Mouse (Mus musculus) 3134 (cell line): ENCODE data around the gene Lsm12.

Experiments
- DNase-seq: peaks from one replicate; pipeline ENCODE4 v3.0.0-alpha.2; 2011; ENCODE audit warnings: low spot score; ENCODE audit not compliant: insufficient read length; ENCODE audit errors: extremely low read depth

Lsm12 gene

GRCm38 (mm10) chr11:102217396-102217795 lies 32.3 kb upstream of the Lsm12 start:
- DNase-seq: peak; percentile 66

GRCm38 (mm10) chr11:102216886-102217240 lies 31.8 kb upstream of the Lsm12 start:
- no peak for DNase-seq

GRCm38 (mm10) chr11:102216056-102216885 lies 31.2 kb upstream of the Lsm12 start:
- DNase-seq: peak; percentile 77

- no peak for DNase-seq
Measured at GRCm38 (mm10) chr11:102215511-102215910, 30.4 kb upstream of the Lsm12 start.

GRCm38 (mm10) chr11:102214430-102215156 lies 29.5 kb upstream of the Lsm12 start:
- DNase-seq: no peak

GRCm38 (mm10) chr11:102211936-102212341 lies 26.8 kb upstream of the Lsm12 start:
- no peak for DNase-seq

- no peak for DNase-seq
Measured at GRCm38 (mm10) chr11:102211011-102211410, 25.9 kb upstream of the Lsm12 start.

- no peak for DNase-seq
Measured at GRCm38 (mm10) chr11:102210185-102210584, 25.1 kb upstream of the Lsm12 start.

GRCm38 (mm10) chr11:102209742-102210141 lies 24.6 kb upstream of the Lsm12 start:
- no peak for DNase-seq

- peak; percentile 81 for DNase-seq
Measured at GRCm38 (mm10) chr11:102208846-102209245, 23.8 kb upstream of the Lsm12 start.

GRCm38 (mm10) chr11:102207825-102208777 lies 23.0 kb upstream of the Lsm12 start:
- DNase-seq: no peak

- no peak for DNase-seq
Measured at GRCm38 (mm10) chr11:102206481-102206880, 21.4 kb upstream of the Lsm12 start.

- DNase-seq: no peak
Measured at GRCm38 (mm10) chr11:102201408-102201821, 16.3 kb upstream of the Lsm12 start.

- DNase-seq: no peak
Measured at GRCm38 (mm10) chr11:102199856-102200255, 14.8 kb upstream of the Lsm12 start.

GRCm38 (mm10) chr11:102198245-102198644 lies 13.1 kb upstream of the Lsm12 start:
- DNase-seq: no peak

- no peak for DNase-seq
Measured at GRCm38 (mm10) chr11:102196018-102196797, 11.1 kb upstream of the Lsm12 start.

GRCm38 (mm10) chr11:102193657-102194440 lies 8.8 kb upstream of the Lsm12 start:
- DNase-seq: no peak

- no peak for DNase-seq
Measured at GRCm38 (mm10) chr11:102190848-102191247, 5.8 kb upstream of the Lsm12 start.
